Mouse (Mus musculus) kidney, postnatal 0 days (tissue): ENCODE measurements at regions not wholly inside any gene's neighbourhood (a gene's known extent, or its start where the extent isn't known, plus 50 kb on each side); places are given as distances from the start of the nearest gene placed in this dataset.

ENCODE experiments used
- ATAC-seq: fragments of 200-750 bp; cut with Nextera tagmentation; replicated peaks from 2 replicates; pipeline ENCODE4 v1.8.0; 2017; ENCODE audit warnings: low read depth, moderate number of reproducible peaks, moderate TSS enrichment, moderate library complexity; ENCODE audit not compliant: low FRiP score
- DNase-seq: peaks from one replicate; pipeline ENCODE4 v3.0.0-alpha.2; 2016; ENCODE audit warnings: low spot score
- H3K27ac ChIP-seq: fragments of 300-500 bp; sonication (generic); 2 replicates; pipeline ENCODE4 v1.5.1; 2014; ENCODE audit warnings: mild to moderate bottlenecking
- H3K27me3 ChIP-seq: fragments of 300-500 bp; sonication (generic); 2 replicates; pipeline ENCODE4 v1.6.1; 2014; ENCODE audit warnings: low read length, mixed read lengths; ENCODE audit not compliant: insufficient read depth
- H3K36me3 ChIP-seq: fragments of 300-500 bp; sonication (generic); 2 replicates; pipeline ENCODE4 v1.6.1; 2014; ENCODE audit warnings: low read length, mixed read lengths; ENCODE audit not compliant: insufficient read depth
- H3K4me1 ChIP-seq: fragments of 300-500 bp; sonication (generic); replicated peaks from 2 replicates; pipeline ENCODE4 v1.6.1; 2014; ENCODE audit warnings: antibody characterized with exemption, low read length, mixed read lengths; ENCODE audit not compliant: insufficient read depth
- H3K4me2 ChIP-seq: fragments of 300-500 bp; sonication (generic); 2 replicates; pipeline ENCODE4 v1.6.1; 2014; ENCODE audit warnings: mild to moderate bottlenecking, low read length, moderate library complexity, mixed read lengths
- H3K4me3 ChIP-seq: fragments of 300-500 bp; sonication (generic); replicated peaks from 2 replicates; pipeline ENCODE4 v1.5.1; 2014; ENCODE audit warnings: low read depth, low read length
- H3K9ac ChIP-seq: fragments of 300-500 bp; sonication (generic); 2 replicates; pipeline ENCODE4 v1.6.1; 2014; ENCODE audit warnings: low read depth, low read length
- H3K9me3 ChIP-seq: fragments of 300-500 bp; sonication (generic); replicated peaks from 2 replicates; pipeline ENCODE4 v1.6.1; 2016; ENCODE audit warnings: low read length, inconsistent platforms, mixed read lengths
- CTCF ChIP-seq: IDR thresholded peaks from 2 replicates; pipeline ENCODE4 v1.5.1; 2016; ENCODE audit warnings: antibody characterized with exemption, low read depth, mild to moderate bottlenecking, moderate library complexity
- WGBS: fragments of 180-500 bp; shearing (Covaris S2); extraction: QIAGEN DNeasy Blood & Tissue Kit; methylation state at CpG from one replicate; pipeline ENCODE4 v1.1.7; 2014; 5-methylcytosine and 5-hydroxymethylcytosine counted together

DNA sequence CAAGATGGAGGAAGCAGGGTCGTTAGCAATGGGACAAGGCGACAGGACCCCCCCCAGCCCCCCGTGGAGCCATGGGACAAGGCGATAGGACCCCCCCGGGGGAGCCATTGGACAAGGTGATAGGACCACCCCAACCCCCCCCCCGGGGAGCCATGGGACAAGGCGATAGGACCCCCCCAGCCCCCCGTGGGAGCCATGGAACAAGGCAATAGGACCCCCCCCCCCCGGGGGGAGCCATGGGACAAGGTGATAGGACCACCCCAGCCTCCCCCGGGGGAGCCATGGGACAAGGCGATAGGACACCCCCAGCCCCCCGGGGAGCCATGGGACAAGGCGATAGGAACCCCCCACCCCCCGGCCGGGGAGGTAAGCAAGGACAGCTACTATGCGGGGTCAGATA, 209.9 kb upstream of the Amigo2 start:
- Histone ChIP-seq H3K27ac (no peak overlapping the region), H3K9me3 (no peaks in the 10 kb centered on the region), H3K9ac (no peak overlapping the region), H3K4me1 (no peaks in the 10 kb centered on the region), H3K27me3 (no peaks in the 10 kb centered on the region), H3K36me3 (no peaks in the 10 kb centered on the region), H3K4me2 (no peak overlapping the region), H3K4me3 (no peak overlapping the region)
- DNase-seq (no peak), ATAC-seq (no peak)
- 92% methylated on average over 15 of the region's 16 CpGs for WGBS
- TF ChIP-seq CTCF = no peak

DNA sequence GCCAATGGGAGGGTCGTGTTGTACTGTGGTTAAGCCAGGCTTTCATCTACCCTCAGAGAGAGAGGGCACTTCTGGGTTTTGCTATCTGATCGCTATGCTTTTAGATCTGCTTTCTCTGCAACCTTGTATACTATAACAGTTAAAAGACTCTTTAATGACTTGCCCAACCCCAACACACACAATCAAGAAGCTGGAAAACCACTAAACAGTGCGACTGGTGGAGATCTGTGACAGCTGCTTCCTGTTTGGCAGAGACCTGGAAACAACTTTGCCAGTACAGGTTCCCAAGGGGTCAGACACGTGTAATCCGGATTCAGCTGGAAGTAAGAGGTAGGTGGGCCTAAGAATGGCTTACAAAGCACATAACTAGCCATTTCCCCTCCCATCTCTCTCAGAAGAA, 208.6 kb upstream of the Amigo2 start:
- WGBS = 43% methylated on average over 5 of the region's 5 CpGs
- ATAC-seq (no peak), DNase-seq (peak; percentile 40)
- H3K9ac ChIP-seq = no peak overlapping the region
- no peak for TF ChIP-seq CTCF
- H3K9me3 ChIP-seq = no peaks in the 10 kb centered on the region
- no peaks in the 10 kb centered on the region for H3K36me3 ChIP-seq
- no peaks in the 10 kb centered on the region for H3K27me3 ChIP-seq
- no peak overlapping the region for H3K27ac ChIP-seq
- H3K4me2 ChIP-seq = no peak overlapping the region
- H3K4me3 ChIP-seq = no peak overlapping the region
- no peaks in the 10 kb centered on the region for H3K4me1 ChIP-seq

GRCm38 (mm10) chr15:97449724-97450123, 202.6 kb upstream of the Amigo2 start:
- H3K4me3 ChIP-seq = no peak overlapping the region
- DNase-seq (no peak), ATAC-seq (no peak)
- no peak overlapping the region for H3K9ac ChIP-seq
- H3K4me1 ChIP-seq = no peaks in the 10 kb centered on the region
- no peak overlapping the region for H3K27ac ChIP-seq
- no peaks in the 10 kb centered on the region for H3K9me3 ChIP-seq
- H3K4me2 ChIP-seq = no peak overlapping the region
- TF ChIP-seq CTCF = no peak
- WGBS = 63% methylated on average over 3 of the region's 3 CpGs
- H3K27me3 ChIP-seq = no peaks in the 10 kb centered on the region
- H3K36me3 ChIP-seq = no peaks in the 10 kb centered on the region

DNA sequence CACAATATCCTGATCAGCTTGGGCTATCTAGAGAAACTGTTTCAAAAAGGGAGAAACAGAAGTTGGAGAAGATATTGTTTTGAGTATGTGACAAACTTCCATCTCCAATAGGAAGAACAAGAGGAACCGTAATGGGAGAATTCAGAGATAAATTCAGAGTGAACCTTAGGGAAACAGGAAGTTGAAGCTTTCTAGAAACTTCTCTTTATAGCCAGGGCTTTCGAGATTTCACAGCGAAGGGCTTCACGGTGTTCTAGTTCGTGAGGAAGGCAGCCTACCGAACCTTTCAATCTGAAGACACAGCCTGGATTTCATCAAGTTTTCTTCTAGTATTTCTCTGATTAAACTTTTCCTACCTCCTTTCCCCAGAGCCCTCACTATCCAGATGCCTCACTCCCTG, 201.9 kb upstream of the Amigo2 start:
- H3K27ac ChIP-seq = no peak overlapping the region

GRCm38 (mm10) chr15:97448243-97448880, 201.3 kb upstream of the Amigo2 start:
- H3K36me3 ChIP-seq = no peaks in the 10 kb centered on the region
- 71% methylated on average over 5 of the region's 5 CpGs for WGBS
- no peak for DNase-seq
- H3K4me1 ChIP-seq = no peaks in the 10 kb centered on the region
- no peak for ATAC-seq
- TF ChIP-seq CTCF = no peak
- no peaks in the 10 kb centered on the region for H3K9me3 ChIP-seq
- no peak overlapping the region for H3K9ac ChIP-seq
- no peak overlapping the region for H3K4me3 ChIP-seq
- H3K27ac ChIP-seq = no peak overlapping the region
- no peak overlapping the region for H3K4me2 ChIP-seq
- H3K27me3 ChIP-seq = no peaks in the 10 kb centered on the region

More for the DNA sequence above, 201.9 kb upstream of the Amigo2 start:
- H3K4me2 ChIP-seq = no peak overlapping the region
- no peaks in the 10 kb centered on the region for H3K4me1 ChIP-seq
- 80% methylated on average over 6 of the region's 6 CpGs for WGBS
- no peaks in the 10 kb centered on the region for H3K9me3 ChIP-seq
- TF ChIP-seq CTCF = no peak
- H3K27me3 ChIP-seq = no peaks in the 10 kb centered on the region
- ATAC-seq (no peak), DNase-seq (no peak)
- H3K36me3 ChIP-seq = no peaks in the 10 kb centered on the region
- no peak overlapping the region for H3K4me3 ChIP-seq
- H3K9ac ChIP-seq = no peak overlapping the region

DNA sequence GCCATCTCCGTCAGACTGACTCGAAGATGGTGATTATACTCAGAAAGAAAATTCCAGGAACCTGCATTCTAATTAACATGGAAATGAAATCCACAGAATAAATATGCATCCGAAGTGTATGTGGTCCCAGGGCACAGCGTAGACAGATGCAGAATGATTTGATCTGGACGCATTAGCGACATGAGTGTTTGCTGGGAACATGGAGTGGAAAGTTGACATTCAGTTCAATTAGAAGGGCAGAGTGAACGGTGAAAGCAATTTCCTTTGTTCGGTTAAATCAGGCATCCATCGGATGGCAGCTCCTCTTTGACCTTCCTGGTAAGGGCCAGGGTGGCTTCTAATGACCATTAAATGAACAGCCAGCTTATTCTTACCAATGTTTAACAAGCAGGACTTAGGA, 199.1 kb upstream of the Amigo2 start:
- H3K36me3 ChIP-seq = no peaks in the 10 kb centered on the region
- no peaks in the 10 kb centered on the region for H3K9me3 ChIP-seq
- no peaks in the 10 kb centered on the region for H3K27me3 ChIP-seq
- no peak for DNase-seq
- no peak overlapping the region for H3K9ac ChIP-seq
- ATAC-seq = no peak
- no peaks in the 10 kb centered on the region for H3K4me1 ChIP-seq
- 79% methylated on average over 9 of the region's 9 CpGs for WGBS
- H3K4me2 ChIP-seq = no peak overlapping the region
- no peak for TF ChIP-seq CTCF
- H3K4me3 ChIP-seq = no peak overlapping the region
- no peak overlapping the region for H3K27ac ChIP-seq

GRCm38 (mm10) chr15:97438235-97438760, 191.2 kb upstream of the Amigo2 start:
- no peak for ATAC-seq
- Histone ChIP-seq H3K27ac (no peak overlapping the region), H3K36me3 (no peaks in the 10 kb centered on the region), H3K4me3 (no peak overlapping the region), H3K9ac (no peak overlapping the region), H3K4me2 (no peak overlapping the region), H3K27me3 (no peaks in the 10 kb centered on the region), H3K9me3 (no peaks in the 10 kb centered on the region), H3K4me1 (no peaks in the 10 kb centered on the region)
- no peak for DNase-seq
- whole genome bisulfite sequencing = 86% methylated on average over 5 of the region's 5 CpGs
- no peak for TF ChIP-seq CTCF
